Mouse (Mus musculus) hindbrain, embryonic 14.5 days (tissue): Measurements from ENCODE around the gene Setd3. TPM values are rescaled to one million over a fixed set of nuclear protein-coding genes. Genes with fewer than 3 reads are reported as not detected.
A peak's percentile ranks its signal among the peaks of the same experiment; 100 is the strongest.
"Not testable (repeated sequence)": the region's sequence is repeated elsewhere in the genome, so short reads cannot be mapped to it uniquely, and the experiment has no call there.

Experiments
- ATAC-seq: fragments of 200-750 bp; cut with Nextera tagmentation; 2 replicates; pipeline ENCODE4 v1.8.0; 2017; ENCODE audit warnings: moderate number of reproducible peaks, mild to moderate bottlenecking, moderate TSS enrichment, moderate library complexity; ENCODE audit not compliant: low FRiP score
- DNase-seq: peaks from one replicate; pipeline ENCODE4 v3.0.0-alpha.2; 2015; ENCODE audit warnings: low spot score
- H3K27ac ChIP-seq: fragments of 300-500 bp; sonication (generic); 2 replicates; pipeline ENCODE4 v1.5.1; 2014; ENCODE audit warnings: mild to moderate bottlenecking, moderate library complexity
- H3K27me3 ChIP-seq: fragments of 300-500 bp; sonication (generic); 2 replicates; pipeline ENCODE4 v1.6.1; 2014; ENCODE audit warnings: mild to moderate bottlenecking, low read length, mixed read lengths; ENCODE audit not compliant: control insufficient read depth, insufficient read depth
- H3K36me3 ChIP-seq: fragments of 300-500 bp; sonication (generic); replicated peaks from 2 replicates; pipeline ENCODE4 v1.6.1; 2014; ENCODE audit not compliant: control insufficient read depth, insufficient read depth
- H3K4me1 ChIP-seq: fragments of 300-500 bp; sonication (generic); replicated peaks from 2 replicates; pipeline ENCODE4 v1.6.1; 2014; ENCODE audit warnings: antibody characterized with exemption, low read length, mixed read lengths; ENCODE audit not compliant: control insufficient read depth, insufficient read depth
- H3K4me2 ChIP-seq: fragments of 300-500 bp; sonication (generic); replicated peaks from 2 replicates; pipeline ENCODE4 v1.6.1; 2014; ENCODE audit warnings: mild to moderate bottlenecking, moderate library complexity
- H3K4me3 ChIP-seq: fragments of 300-500 bp; sonication (generic); replicated peaks from 2 replicates; pipeline ENCODE4 v1.5.1; 2014; ENCODE audit warnings: mild to moderate bottlenecking, low read length
- H3K9ac ChIP-seq: fragments of 300-500 bp; sonication (generic); 2 replicates; pipeline ENCODE4 v1.6.1; 2014
- H3K9me3 ChIP-seq: fragments of 300-500 bp; sonication (generic); 2 replicates; pipeline ENCODE4 v1.6.1; 2016; ENCODE audit warnings: low read length; ENCODE audit not compliant: control insufficient read depth
- WGBS: fragments of 180-500 bp; shearing (Covaris S2); extraction: QIAGEN DNeasy Blood & Tissue Kit; methylation state at CpG from one replicate; pipeline ENCODE4 v1.1.7; 2014; 5-methylcytosine and 5-hydroxymethylcytosine counted together
- polyA plus RNA-seq: library from polyadenylated mRNA; unstranded; fragments of >200 nt; fragmentation: Nextera tagmentation; extraction: Ambion mirVana; gene quantifications from 2 replicates; pipeline ENCODE4 v1.2.1, GENCODE M21; 2014

Gene Setd3
- polyA plus RNA-seq, 1 experiment from 2014 or later: 86.7 TPM

- Histone ChIP-seq H3K9ac (no peak overlapping the region), H3K4me2 (no peak overlapping the region), H3K27ac (no peak overlapping the region), H3K9me3 (no peaks in the 10 kb centered on the region), H3K36me3 (peaks cover 16% of the 10 kb centered on the region), H3K27me3 (no peaks in the 10 kb centered on the region), H3K4me3 (no peak overlapping the region), H3K4me1 (no peaks in the 10 kb centered on the region)
- DNase-seq: no peak
- 73% methylated on average over 3 of the region's 3 CpGs for WGBS
- ATAC-seq: no peak
These were observed 68.4 kb downstream of the Setd3 start for GRCm38 (mm10) chr12:108110674-108111073.

- Histone ChIP-seq H3K27ac (no peak overlapping the region), H3K27me3 (no peaks in the 10 kb centered on the region), H3K9me3 (no peaks in the 10 kb centered on the region), H3K4me2 (no peak overlapping the region), H3K4me1 (no peaks in the 10 kb centered on the region), H3K4me3 (no peak overlapping the region), H3K36me3 (peaks cover 20% of the 10 kb centered on the region), H3K9ac (no peak overlapping the region)
- WGBS: 81% methylated on average over 4 of the region's 4 CpGs
- DNase-seq: no peak
- ATAC-seq: no peak
These were observed 69.4 kb downstream of the Setd3 start for GRCm38 (mm10) chr12:108109732-108110131.

- not testable (repeated sequence) for H3K9ac ChIP-seq, H3K9me3 ChIP-seq, DNase-seq, H3K4me2 ChIP-seq, ATAC-seq, H3K4me3 ChIP-seq, H3K27ac ChIP-seq, H3K4me1 ChIP-seq, H3K27me3 ChIP-seq
- WGBS: 84% methylated on average over 7 of the region's 7 CpGs
- H3K36me3 ChIP-seq: peaks cover 20% of the 10 kb centered on the region
These were observed 70.5 kb downstream of the Setd3 start for GRCm38 (mm10) chr12:108108591-108108990.

GRCm38 (mm10) chr12:108103292-108103691 is 75.8 kb downstream of the Setd3 start:
- WGBS: 77% methylated on average over 6 of the region's 6 CpGs

GRCm38 (mm10) chr12:108102119-108102518 is 77.0 kb downstream of the Setd3 start:
- Histone ChIP-seq H3K27ac (no peak overlapping the region), H3K4me2 (no peak overlapping the region), H3K9ac (no peak overlapping the region), H3K9me3 (no peaks in the 10 kb centered on the region), H3K4me3 (no peak overlapping the region), H3K4me1 (no peaks in the 10 kb centered on the region; the same call in 1 of the 2 replicates), H3K27me3 (no peaks in the 10 kb centered on the region), H3K36me3 (0 out of 2 replicates have a peak, but pooled peaks cover 7% of the 10 kb centered on the region)
- 84% methylated on average over 2 of the region's 2 CpGs for WGBS
- ATAC-seq (no peak), DNase-seq (no peak)

More at GRCm38 (mm10) chr12:108103292-108103691, 75.8 kb downstream of the Setd3 start:
- H3K9me3 ChIP-seq: no peaks in the 10 kb centered on the region
- 0 out of 2 replicates have a peak overlapping the region, but pooled peaks have one; percentile 26 for H3K27ac ChIP-seq
- DNase-seq (no peak), ATAC-seq (no peak)
- H3K4me2 ChIP-seq: no peak overlapping the region
- no peak overlapping the region for H3K4me3 ChIP-seq
- no peak overlapping the region for H3K9ac ChIP-seq
- H3K4me1 ChIP-seq: no peaks in the 10 kb centered on the region; the same call in 1 of the 2 replicates
- H3K27me3 ChIP-seq: no peaks in the 10 kb centered on the region
- H3K36me3 ChIP-seq: 0 out of 2 replicates have a peak, but pooled peaks cover 7% of the 10 kb centered on the region

GRCm38 (mm10) chr12:108100181-108100580 is 78.9 kb downstream of the Setd3 start:
- Histone ChIP-seq H3K4me2 (no peak overlapping the region), H3K9ac (no peak overlapping the region), H3K27me3 (no peaks in the 10 kb centered on the region), H3K4me1 (no peaks in the 10 kb centered on the region; the same call in 1 of the 2 replicates), H3K36me3 (no peaks in the 10 kb centered on the region), H3K27ac (no peak overlapping the region), H3K4me3 (no peak overlapping the region), H3K9me3 (no peaks in the 10 kb centered on the region)
- no peak for DNase-seq
- ATAC-seq: no peak
- 81% methylated on average over 8 of the region's 8 CpGs for WGBS

- ATAC-seq (no peak), DNase-seq (no peak)
- Histone ChIP-seq H3K27me3 (no peaks in the 10 kb centered on the region), H3K36me3 (no peaks in the 10 kb centered on the region), H3K9ac (no peak overlapping the region), H3K27ac (no peak overlapping the region), H3K4me2 (no peak overlapping the region), H3K9me3 (no peaks in the 10 kb centered on the region), H3K4me3 (no peak overlapping the region), H3K4me1 (no peaks in the 10 kb centered on the region; the same call in 1 of the 2 replicates)
- WGBS: 65% methylated on average over 18 of the region's 18 CpGs
These were observed 80.7 kb downstream of the Setd3 start for GRCm38 (mm10) chr12:108098201-108098980.

GRCm38 (mm10) chr12:108097643-108098042 is 81.5 kb downstream of the Setd3 start:
- Histone ChIP-seq H3K36me3 (no peaks in the 10 kb centered on the region), H3K9ac (no peak overlapping the region), H3K4me3 (no peak overlapping the region), H3K4me1 (no peaks in the 10 kb centered on the region; the same call in 1 of the 2 replicates), H3K9me3 (no peaks in the 10 kb centered on the region), H3K4me2 (no peak overlapping the region), H3K27ac (no peak overlapping the region), H3K27me3 (no peaks in the 10 kb centered on the region)
- 96% methylated on average over 8 of the region's 8 CpGs for WGBS
- ATAC-seq: no peak
- no peak for DNase-seq

GRCm38 (mm10) chr12:108088253-108088652 is 90.9 kb downstream of the Setd3 start:
- H3K9ac ChIP-seq: no peak overlapping the region
- no peak overlapping the region for H3K27ac ChIP-seq
- H3K27me3 ChIP-seq: no peaks in the 10 kb centered on the region
- no peak for DNase-seq
- ATAC-seq: no peak
- no peaks in the 10 kb centered on the region for H3K36me3 ChIP-seq
- no peaks in the 10 kb centered on the region for H3K9me3 ChIP-seq
- H3K4me2 ChIP-seq: no peak overlapping the region
- H3K4me3 ChIP-seq: no peak overlapping the region
- WGBS: 74% methylated on average over 9 of the region's 9 CpGs
- H3K4me1 ChIP-seq: no peaks in the 10 kb centered on the region
